Mouse (Mus musculus): ENCODE results near the gene Fezf2.

- TF ChIP-seq CTCF (IDR thresholded peaks at IDR 0.05) = no peak
- no peak for TF ChIP-seq EP300 (IDR thresholded peaks at IDR 0.05)
These were observed 956 bp downstream of the Fezf2 start for GRCm38 (mm10) chr14:12346865-12347600.

Data from lung, postnatal 0 days (tissue).